Mouse (Mus musculus): ENCODE measurements around the gene Prr19. TPM values are rescaled to one million over a fixed set of nuclear protein-coding genes. Genes with fewer than 3 reads are reported as not detected.

Gene Prr19
- polyA plus RNA-seq, 1 experiment from 2014 or later, result 0.12 TPM

DNA sequence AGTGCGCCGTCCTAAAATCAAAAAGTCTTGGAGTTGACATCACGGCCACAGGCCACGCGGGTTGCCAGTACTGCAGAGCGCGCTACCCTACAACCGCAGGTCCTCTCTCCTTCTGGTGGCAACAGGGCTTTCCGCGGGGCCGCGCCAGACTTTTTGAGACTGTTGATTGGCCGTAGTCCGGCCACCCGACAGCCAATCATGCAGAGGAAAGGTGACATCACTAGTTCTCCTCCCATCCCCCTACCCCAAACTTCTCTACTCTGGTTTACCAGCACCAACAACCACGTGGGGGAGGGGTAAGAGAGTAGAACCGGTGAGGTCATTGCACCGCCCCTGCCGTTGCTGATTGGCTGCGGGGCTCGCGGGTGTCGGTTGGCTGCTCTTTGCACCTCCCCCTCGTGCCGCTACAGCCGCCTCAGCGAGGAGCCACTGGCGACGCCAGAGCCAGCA is 33.9 kb upstream of the Prr19 start, which contains the start of gene Cic:
Cic (plus strand) TSS at position 404 of the 450 bp plus-strand sequence.
- H3K27ac ChIP-seq (ENCODE audit: low read depth, low read length), result peak within 1 kb of the TSS; percentile 87
- peak within 1 kb of the TSS; percentile 68 for H3K4me3 ChIP-seq (ENCODE audit: low read depth, low read length)
- peak within 1 kb of the TSS; percentile 72 for H3K4me2 ChIP-seq (replicated peaks; ENCODE audit: low read depth)
- WGBS, result under 1% methylated on average over 29 of the region's 29 CpGs
- no peaks in the 10 kb centered on the region; the same call in 1 of the 2 replicates for H3K4me1 ChIP-seq (replicated peaks; ENCODE audit: control insufficient read depth, insufficient read depth, low read length)
- H3K9ac ChIP-seq (ENCODE audit: low read depth, low read length), result peak within 1 kb of the TSS; percentile 77
- peaks cover 17% of the 10 kb centered on the region; the same call in 1 of the 2 replicates for H3K36me3 ChIP-seq (ENCODE audit: control insufficient read depth, insufficient read depth)
- H3K27me3 ChIP-seq (replicated peaks; ENCODE audit: control insufficient read depth, insufficient read depth, low read length), result no peaks in the 10 kb centered on the region
- no peaks in the 10 kb centered on the region for H3K9me3 ChIP-seq (ENCODE audit: control insufficient read depth)
- TF ChIP-seq CTCF (IDR thresholded peaks at IDR 0.05; ENCODE audit: low read depth), result 0 out of 2 replicates have a peak, but pooled peaks have one; percentile 6
- peak; percentile 87 for ATAC-seq

DNA sequence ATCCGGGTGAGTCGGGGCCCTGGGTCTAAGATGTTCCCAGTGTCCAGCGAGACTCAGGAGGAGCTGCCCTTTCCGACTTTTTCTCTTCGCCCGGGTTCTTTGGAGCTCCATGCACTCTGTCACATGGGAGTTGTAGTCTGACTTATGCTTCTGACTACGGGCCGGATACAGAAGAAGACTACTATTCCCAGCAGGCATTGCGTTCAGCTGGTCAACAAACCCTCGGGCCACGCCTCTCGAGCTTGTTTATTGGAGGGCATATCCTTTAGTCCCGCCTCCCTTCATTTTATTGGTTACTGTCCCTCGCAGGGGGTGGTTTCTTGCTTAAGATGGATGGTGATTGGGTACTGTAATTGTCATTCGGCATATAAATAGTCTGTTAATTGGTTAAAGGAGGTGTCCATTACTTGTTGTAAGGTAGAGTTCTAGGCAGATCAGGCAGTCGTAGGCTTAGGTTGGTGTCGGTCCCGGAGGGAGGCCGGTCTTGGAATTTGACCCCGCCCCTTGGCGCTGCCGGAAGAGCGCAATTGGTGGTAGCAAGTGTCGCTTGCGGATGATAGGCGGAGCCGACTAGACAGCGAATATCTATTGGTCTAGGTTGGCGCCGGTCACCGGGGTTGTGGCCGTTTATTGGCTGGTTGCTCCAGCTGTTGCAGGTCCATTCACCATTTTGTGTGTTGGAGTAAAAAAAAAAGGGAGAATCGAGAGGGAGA is 33.3 kb upstream of the Prr19 start:
- H3K27me3 ChIP-seq (replicated peaks; ENCODE audit: control insufficient read depth, insufficient read depth, low read length), result no peaks in the 10 kb centered on the region
- H3K4me2 ChIP-seq (replicated peaks; ENCODE audit: low read depth), result peak overlapping the region; percentile 72
- peak; percentile 95 for ATAC-seq
- no peak for TF ChIP-seq CTCF (IDR thresholded peaks at IDR 0.05; ENCODE audit: low read depth)
- H3K4me3 ChIP-seq (ENCODE audit: low read depth, low read length), result peak overlapping the region; percentile 68
- H3K27ac ChIP-seq (ENCODE audit: low read depth, low read length), result peak overlapping the region; percentile 87
- WGBS, result under 1% methylated on average over 33 of the region's 33 CpGs
- H3K9ac ChIP-seq (ENCODE audit: low read depth, low read length), result peak overlapping the region; percentile 77
- no peaks in the 10 kb centered on the region for H3K9me3 ChIP-seq (ENCODE audit: control insufficient read depth)
- peaks cover 21% of the 10 kb centered on the region for H3K36me3 ChIP-seq (ENCODE audit: control insufficient read depth, insufficient read depth)
- no peaks in the 10 kb centered on the region; the same call in 1 of the 2 replicates for H3K4me1 ChIP-seq (replicated peaks; ENCODE audit: control insufficient read depth, insufficient read depth, low read length)

DNA sequence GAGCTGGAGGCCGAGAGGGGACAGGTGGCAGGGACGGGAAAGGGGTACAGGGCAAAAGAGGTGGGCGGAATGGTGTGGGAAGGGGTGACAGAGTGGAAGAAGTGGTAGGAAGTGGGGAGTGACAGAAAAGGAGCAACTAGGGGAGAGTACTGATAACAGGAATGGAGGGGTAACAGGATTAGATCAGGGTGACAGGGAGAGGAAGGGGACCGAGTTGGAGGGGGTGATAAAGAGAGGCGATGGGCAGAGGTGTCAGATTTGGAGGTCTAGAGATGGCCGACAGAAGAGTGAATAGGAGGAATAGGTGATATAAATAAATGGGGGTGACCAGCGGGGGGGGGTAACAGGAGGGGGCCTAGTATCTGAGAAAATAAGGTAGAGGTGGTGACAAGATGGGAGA is 32.6 kb upstream of the Prr19 start:
- Histone ChIP-seq H3K4me3 (ENCODE audit: low read depth, low read length) (peak overlapping the region; percentile 68), H3K4me2 (replicated peaks; ENCODE audit: low read depth) (peak overlapping the region; percentile 72), H3K9ac (ENCODE audit: low read depth, low read length) (peak overlapping the region; percentile 77), H3K27ac (ENCODE audit: low read depth, low read length) (peak overlapping the region; percentile 78), H3K27me3 (replicated peaks; ENCODE audit: control insufficient read depth, insufficient read depth, low read length) (no peaks in the 10 kb centered on the region), H3K9me3 (ENCODE audit: control insufficient read depth) (no peaks in the 10 kb centered on the region), H3K36me3 (ENCODE audit: control insufficient read depth, insufficient read depth) (peaks cover 27% of the 10 kb centered on the region), H3K4me1 (replicated peaks; ENCODE audit: control insufficient read depth, insufficient read depth, low read length) (no peaks in the 10 kb centered on the region; the same call in 1 of the 2 replicates)
- ATAC-seq, result no peak
- under 1% methylated on average over 7 of the region's 7 CpGs for WGBS
- TF ChIP-seq CTCF (IDR thresholded peaks at IDR 0.05; ENCODE audit: low read depth), result no peak

DNA sequence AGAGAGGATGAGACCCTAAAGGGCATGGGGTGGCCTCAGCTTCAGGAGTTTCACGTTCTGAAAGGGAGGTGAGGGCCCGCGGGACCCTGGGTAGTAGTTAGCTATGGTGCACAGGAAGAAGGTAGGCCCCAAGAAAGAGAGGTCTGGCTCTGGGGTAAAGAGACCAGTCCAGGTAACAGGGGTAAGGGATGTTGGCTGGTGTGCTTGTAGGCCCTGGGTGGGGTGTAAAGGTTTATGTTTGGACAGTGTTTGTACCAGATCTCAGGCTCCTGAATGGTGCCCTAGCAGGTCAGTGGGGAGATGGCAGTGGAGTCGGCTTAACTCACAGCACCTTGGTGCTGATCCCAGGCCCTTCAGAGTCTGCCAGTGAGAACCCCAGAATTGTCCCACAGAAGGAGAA is 32.2 kb upstream of the Prr19 start:
- H3K36me3 ChIP-seq (ENCODE audit: control insufficient read depth, insufficient read depth), result peaks cover 27% of the 10 kb centered on the region
- H3K9ac ChIP-seq (ENCODE audit: low read depth, low read length), result peak overlapping the region; percentile 77
- 40% methylated on average over 4 of the region's 4 CpGs for WGBS
- H3K4me2 ChIP-seq (replicated peaks; ENCODE audit: low read depth), result peak overlapping the region; percentile 72
- no peak for ATAC-seq
- H3K4me3 ChIP-seq (ENCODE audit: low read depth, low read length), result peak overlapping the region; percentile 68
- TF ChIP-seq CTCF (IDR thresholded peaks at IDR 0.05; ENCODE audit: low read depth), result no peak
- no peaks in the 10 kb centered on the region; the same call in 1 of the 2 replicates for H3K4me1 ChIP-seq (replicated peaks; ENCODE audit: control insufficient read depth, insufficient read depth, low read length)
- no peaks in the 10 kb centered on the region for H3K9me3 ChIP-seq (ENCODE audit: control insufficient read depth)
- H3K27ac ChIP-seq (ENCODE audit: low read depth, low read length), result no peak overlapping the region; the same call in 1 of the 2 replicates
- H3K27me3 ChIP-seq (replicated peaks; ENCODE audit: control insufficient read depth, insufficient read depth, low read length), result no peaks in the 10 kb centered on the region

DNA sequence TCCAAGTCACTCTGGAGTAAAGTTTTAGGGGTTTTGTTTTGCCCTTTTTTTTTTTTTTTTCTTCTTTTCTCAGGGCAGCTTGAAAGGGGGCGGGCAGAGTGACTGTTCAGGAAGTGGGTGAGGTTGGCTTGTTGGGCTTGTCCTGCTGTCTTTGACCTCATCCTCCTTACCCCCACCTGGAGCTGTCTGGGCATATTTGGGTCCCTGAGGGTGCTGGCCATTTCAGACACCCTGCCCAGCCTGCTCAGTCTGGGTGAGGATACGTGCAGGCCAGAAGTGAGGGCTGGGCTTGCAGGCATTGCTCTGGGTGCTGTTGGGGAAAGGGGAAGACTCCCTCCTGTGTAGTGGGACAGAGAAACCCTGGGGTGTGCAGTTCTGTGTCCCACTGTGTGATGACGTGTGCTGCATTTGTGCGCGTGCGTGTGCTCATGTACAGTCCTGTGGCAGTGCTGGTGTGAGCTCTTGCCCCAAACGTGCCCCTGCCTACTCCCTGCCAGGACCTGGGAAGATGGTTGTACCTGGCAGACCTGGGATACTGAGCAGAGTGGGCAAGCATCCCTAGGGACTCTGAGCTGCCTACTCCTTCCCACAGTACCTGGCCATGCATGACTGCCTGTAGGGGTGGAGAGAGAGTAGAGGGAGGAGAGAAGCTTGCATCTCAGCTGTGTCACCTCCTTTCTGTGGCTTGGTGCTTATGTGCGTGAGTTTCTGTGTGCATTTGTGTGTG is 31.5 kb upstream of the Prr19 start:
- Histone ChIP-seq H3K36me3 (ENCODE audit: control insufficient read depth, insufficient read depth) (peaks cover 27% of the 10 kb centered on the region), H3K27me3 (replicated peaks; ENCODE audit: control insufficient read depth, insufficient read depth, low read length) (no peaks in the 10 kb centered on the region), H3K27ac (ENCODE audit: low read depth, low read length) (no peak overlapping the region; the same call in 1 of the 2 replicates), H3K4me3 (ENCODE audit: low read depth, low read length) (no peak overlapping the region), H3K4me1 (replicated peaks; ENCODE audit: control insufficient read depth, insufficient read depth, low read length) (no peaks in the 10 kb centered on the region; the same call in 1 of the 2 replicates), H3K9me3 (ENCODE audit: control insufficient read depth) (no peaks in the 10 kb centered on the region), H3K9ac (ENCODE audit: low read depth, low read length) (peak overlapping the region; percentile 77; the same call in 1 of the 2 replicates), H3K4me2 (replicated peaks; ENCODE audit: low read depth) (peak overlapping the region; percentile 72)
- no peak for TF ChIP-seq CTCF (IDR thresholded peaks at IDR 0.05; ENCODE audit: low read depth)
- no peak for ATAC-seq
- WGBS, result 76% methylated on average over 8 of the region's 8 CpGs
